Mouse (Mus musculus) heart, adult 2 months (tissue): ENCODE measurements around the gene Rcor3.

Source experiments
- CTCF ChIP-seq: fragments of 200-600 bp; IDR thresholded peaks from 2 replicates; pipeline ENCODE4 v1.8.1; 2022; ENCODE audit warnings: antibody characterized with exemption, mild to moderate bottlenecking, moderate library complexity
- EP300 ChIP-seq: fragments of 200-500 bp; IDR thresholded peaks from 2 replicates; pipeline ENCODE4 v1.6.1; 2011; ENCODE audit warnings: low read depth, low read length, control low read depth; ENCODE audit not compliant: insufficient read depth
- POLR2A ChIP-seq: fragments of 200-500 bp; IDR thresholded peaks from 2 replicates; pipeline ENCODE4 v1.6.1; 2011; ENCODE audit warnings: mild to moderate bottlenecking, low read depth, low read length, control low read depth; ENCODE audit not compliant: insufficient read depth

GRCm38 (mm10) chr1:192058911-192059310 lies 79.0 kb downstream of the Rcor3 start:
- TF ChIP-seq POLR2A (no peak), CTCF (no peak), EP300 (no peak)
